31 mouse cellular contexts compared by ENCODE assay signal in genomic region chr3:146333270-146333669, GRCm38 (mm10).
DNase-seq lines count a peak whose midpoint lies in the region; ATAC-seq lines count a peak whose summit lies in the region.
"Had no signal": no experiment of that assay in that cellular context is flagged by ENCODE, and none has a peak within 500 bp of the region (broad histone marks: within the 10 kb centered on the region; RNA-seq: fewer than 3 reads in every experiment).

No protein-coding gene starts in this region.

- H3K27ac ChIP-seq in embryonic facial prominence, embryonic 12.5 days = 0 out of 2 replicates have a peak overlapping the region, but pooled peaks have one; percentile 17
- no peak overlapping the region for H3K27ac ChIP-seq in embryonic facial prominence, embryonic 10.5 days (replicated peaks)
- H3K27ac ChIP-seq in liver, embryonic 12.5 days = 0 out of 2 replicates have a peak overlapping the region, but pooled peaks have one; percentile 21
- H3K27ac ChIP-seq in forebrain, embryonic 15.5 days (replicated peaks) = no peak overlapping the region
- no peak overlapping the region for H3K27ac ChIP-seq in kidney, embryonic 14.5 days (ENCODE audit: low read depth, low read length)
- H3K27ac ChIP-seq: hindbrain, embryonic 15.5 days; layer of hippocampus, adult 2 months; left cerebral cortex, adult 2 months; midbrain, embryonic 15.5 days; stomach, postnatal 0 days had no signal

- no peak for ATAC-seq in embryonic facial prominence, embryonic 12.5 days (ENCODE audit: insufficient number of reproducible peaks, insufficient read depth, low FRiP score, low TSS enrichment)
- ATAC-seq in liver, embryonic 12.5 days = peak; percentile 75
- peak; percentile 22 for ATAC-seq in megakaryocyte progenitor cell, adult 5-6 weeks (replicated peaks; ENCODE audit: poor library complexity)
- no peak for ATAC-seq in forebrain, embryonic 15.5 days (replicated peaks)
- no peak for ATAC-seq in kidney, embryonic 14.5 days (ENCODE audit: low FRiP score, low TSS enrichment)
- ATAC-seq: forebrain, embryonic 14.5 days; inflammation-experienced regulatory T-cells, adult 6 months; midbrain, embryonic 15.5 days had no signal

- peaks cover 15% of the 10 kb centered on the region for H3K4me1 ChIP-seq in embryonic facial prominence, embryonic 12.5 days
- H3K4me1 ChIP-seq in embryonic facial prominence, embryonic 10.5 days = peaks cover 29% of the 10 kb centered on the region
- H3K4me1 ChIP-seq in liver, embryonic 12.5 days = peaks cover 29% of the 10 kb centered on the region
- H3K4me1 ChIP-seq in forebrain, embryonic 15.5 days = peaks cover 29% of the 10 kb centered on the region
- H3K4me1 ChIP-seq in kidney, embryonic 14.5 days (ENCODE audit: control insufficient read depth, insufficient read depth, low read length) = peaks cover 9% of the 10 kb centered on the region; the same call in 1 of the 2 replicates

- no peaks in the 10 kb centered on the region for H3K9me3 ChIP-seq in embryonic facial prominence, embryonic 12.5 days
- no peaks in the 10 kb centered on the region for H3K9me3 ChIP-seq in embryonic facial prominence, embryonic 10.5 days
- H3K9me3 ChIP-seq in liver, embryonic 12.5 days (replicated peaks) = no peaks in the 10 kb centered on the region
- H3K9me3 ChIP-seq in forebrain, embryonic 15.5 days = no peaks in the 10 kb centered on the region
- no peaks in the 10 kb centered on the region for H3K9me3 ChIP-seq in kidney, embryonic 14.5 days (ENCODE audit: control insufficient read depth, low read length)
- H3K9me3 ChIP-seq: heart, embryonic 12.5 days; hindbrain, embryonic 15.5 days; limb, embryonic 12.5 days; midbrain, embryonic 15.5 days had no signal

- no peak overlapping the region for H3K4me2 ChIP-seq in embryonic facial prominence, embryonic 12.5 days (replicated peaks)
- H3K4me2 ChIP-seq in liver, embryonic 12.5 days = peak overlapping the region; percentile 2; the same call in 1 of the 2 replicates
- no peak overlapping the region for H3K4me2 ChIP-seq in forebrain, embryonic 15.5 days (replicated peaks)
- no peak overlapping the region for H3K4me2 ChIP-seq in kidney, embryonic 14.5 days (replicated peaks; ENCODE audit: low read depth, low read length)
- H3K4me2 ChIP-seq: heart, embryonic 12.5 days; hindbrain, embryonic 15.5 days; limb, embryonic 12.5 days; midbrain, embryonic 15.5 days had no signal

- WGBS in embryonic facial prominence, embryonic 12.5 days = 96% methylated on average over 3 of the region's 3 CpGs
- WGBS in embryonic facial prominence, embryonic 10.5 days = 95% methylated on average over 3 of the region's 3 CpGs
- 36% methylated on average over 3 of the region's 3 CpGs for WGBS in liver, embryonic 12.5 days (ENCODE audit: insufficient replicate concordance)
- 90% methylated on average over 3 of the region's 3 CpGs for WGBS in forebrain, embryonic 15.5 days
- 83% methylated on average over 3 of the region's 3 CpGs for WGBS in kidney, embryonic 14.5 days

- DNase-seq in embryonic facial prominence, embryonic 10.5 days (ENCODE audit: low spot score) = no peak
- peak; percentile 47 for DNase-seq in MEL-GATA-1-ER (ENCODE audit: extremely low read depth, low read depth)
- DNase-seq in adipocyte (ENCODE audit: low spot score) = no peak
- DNase-seq: adrenal gland, postnatal 36 days; cerebellum, adult 2 months; cerebellum, postnatal 14 days; gastrocnemius, postnatal 36 days; heart, adult 18-20 months; heart, postnatal 4 days; kidney, adult 11 months; kidney, postnatal 36 days; lung, postnatal 36 days; spleen, adult 18-20 months; thymus, adult 18-20 months; thymus, postnatal 36 days had no signal

- no peaks in the 10 kb centered on the region; the same call in 1 of the 2 replicates for H3K27me3 ChIP-seq in embryonic facial prominence, embryonic 12.5 days
- no peaks in the 10 kb centered on the region for H3K27me3 ChIP-seq in embryonic facial prominence, embryonic 10.5 days (replicated peaks; ENCODE audit: low read depth, poor library complexity, severe bottlenecking)
- no peaks in the 10 kb centered on the region; the same call in 1 of the 2 replicates for H3K27me3 ChIP-seq in liver, embryonic 12.5 days (replicated peaks)
- no peaks in the 10 kb centered on the region for H3K27me3 ChIP-seq in forebrain, embryonic 15.5 days
- H3K27me3 ChIP-seq in kidney, embryonic 14.5 days (ENCODE audit: control insufficient read depth, insufficient read depth, low read length) = no peaks in the 10 kb centered on the region
- H3K27me3 ChIP-seq: CH12.LX; heart, embryonic 12.5 days; hindbrain, embryonic 15.5 days; limb, embryonic 12.5 days; midbrain, embryonic 15.5 days had no signal

- H3K9ac ChIP-seq in embryonic facial prominence, embryonic 12.5 days = no peak overlapping the region
- no peak overlapping the region for H3K9ac ChIP-seq in liver, embryonic 12.5 days
- no peak overlapping the region for H3K9ac ChIP-seq in forebrain, embryonic 15.5 days (replicated peaks)
- no peak overlapping the region for H3K9ac ChIP-seq in kidney, embryonic 14.5 days (ENCODE audit: low read depth, low read length)
- H3K9ac ChIP-seq: heart, embryonic 12.5 days; hindbrain, embryonic 15.5 days; limb, embryonic 12.5 days; midbrain, embryonic 15.5 days had no signal

- H3K4me3 ChIP-seq in embryonic facial prominence, embryonic 12.5 days = no peak overlapping the region
- H3K4me3 ChIP-seq in embryonic facial prominence, embryonic 10.5 days = no peak overlapping the region
- no peak overlapping the region for H3K4me3 ChIP-seq in liver, embryonic 12.5 days
- H3K4me3 ChIP-seq in forebrain, embryonic 15.5 days = no peak overlapping the region
- H3K4me3 ChIP-seq in kidney, embryonic 14.5 days (ENCODE audit: low read length) = no peak overlapping the region
- H3K4me3 ChIP-seq: heart, embryonic 12.5 days; hindbrain, embryonic 15.5 days; layer of hippocampus, adult 2 months; left cerebral cortex, adult 2 months; limb, embryonic 12.5 days; midbrain, embryonic 15.5 days; myocyte had no signal

- no peaks in the 10 kb centered on the region for H3K36me3 ChIP-seq in embryonic facial prominence, embryonic 12.5 days
- H3K36me3 ChIP-seq in embryonic facial prominence, embryonic 10.5 days (replicated peaks) = no peaks in the 10 kb centered on the region
- H3K36me3 ChIP-seq in liver, embryonic 12.5 days = no peaks in the 10 kb centered on the region
- H3K36me3 ChIP-seq in forebrain, embryonic 15.5 days = no peaks in the 10 kb centered on the region
- H3K36me3 ChIP-seq in kidney, embryonic 14.5 days (ENCODE audit: control insufficient read depth, insufficient read depth, low read length) = no peaks in the 10 kb centered on the region
- H3K36me3 ChIP-seq: heart, embryonic 12.5 days; hindbrain, embryonic 15.5 days; limb, embryonic 12.5 days; midbrain, embryonic 15.5 days had no signal

Comparison
In these comparisons a context has a peak if more than half of its experiments do, and no peak if none do; other contexts are left out.
1. H3K27ac ChIP-seq: peak in embryonic facial prominence, embryonic 12.5 days (single experiment) and liver, embryonic 12.5 days (single experiment); none in embryonic facial prominence, embryonic 10.5 days (single experiment), forebrain, embryonic 15.5 days (single experiment) and kidney, embryonic 14.5 days (single experiment).
2. ATAC-seq: peak in liver, embryonic 12.5 days (single experiment) and megakaryocyte progenitor cell, adult 5-6 weeks (single experiment); none in embryonic facial prominence, embryonic 12.5 days (single experiment), forebrain, embryonic 15.5 days (single experiment) and kidney, embryonic 14.5 days (single experiment).